Mouse (Mus musculus) heart, embryonic 11.5 days (tissue): Measurements from ENCODE around the gene Ccs. TPM values are rescaled to one million over a fixed set of nuclear protein-coding genes. Genes with fewer than 3 reads are reported as not detected.

ENCODE experiments used
- ATAC-seq: fragments of 200-750 bp; cut with Nextera tagmentation; replicated peaks from 2 replicates; pipeline ENCODE4 v1.8.0; 2017; ENCODE audit warnings: moderate library complexity; ENCODE audit not compliant: insufficient number of reproducible peaks, low FRiP score, low TSS enrichment
- H3K27ac ChIP-seq: fragments of 300-500 bp; sonication (generic); 2 replicates; pipeline ENCODE4 v1.5.1; 2014; ENCODE audit warnings: mild to moderate bottlenecking, low read depth, low read length
- H3K27me3 ChIP-seq: fragments of 300-500 bp; sonication (generic); 2 replicates; pipeline ENCODE4 v1.6.1; 2014; ENCODE audit warnings: mild to moderate bottlenecking, low read length, mixed read lengths; ENCODE audit not compliant: control insufficient read depth, insufficient read depth
- H3K36me3 ChIP-seq: fragments of 300-500 bp; sonication (generic); 2 replicates; pipeline ENCODE4 v1.6.1; 2014; ENCODE audit warnings: mild to moderate bottlenecking, low read length, moderate library complexity, mixed read lengths; ENCODE audit not compliant: control insufficient read depth, insufficient read depth
- H3K4me1 ChIP-seq: fragments of 300-500 bp; sonication (generic); 2 replicates; pipeline ENCODE4 v1.6.1; 2014; ENCODE audit warnings: low read length; ENCODE audit not compliant: control insufficient read depth, insufficient read depth
- H3K4me2 ChIP-seq: fragments of 300-500 bp; sonication (generic); 2 replicates; pipeline ENCODE4 v1.6.1; 2014; ENCODE audit warnings: mild to moderate bottlenecking, moderate library complexity
- H3K4me3 ChIP-seq: fragments of 300-500 bp; sonication (generic); 2 replicates; pipeline ENCODE4 v1.5.1; 2014; ENCODE audit warnings: low read depth, low read length
- H3K9ac ChIP-seq: fragments of 300-500 bp; sonication (generic); 2 replicates; pipeline ENCODE4 v1.6.1; 2014; ENCODE audit warnings: mild to moderate bottlenecking, low read depth, low read length, moderate library complexity
- H3K9me3 ChIP-seq: fragments of 300-500 bp; sonication (generic); replicated peaks from 2 replicates; pipeline ENCODE4 v1.6.1; 2016; ENCODE audit warnings: low read length; ENCODE audit not compliant: control insufficient read depth
- WGBS: fragments of 180-500 bp; shearing (Covaris S2); extraction: QIAGEN DNeasy Blood & Tissue Kit; methylation state at CpG from one replicate; pipeline ENCODE4 v1.1.7; 2014; ENCODE audit not compliant: insufficient replicate concordance; 5-methylcytosine and 5-hydroxymethylcytosine counted together
- polyA plus RNA-seq: library from polyadenylated mRNA; unstranded; fragments of >200 nt; fragmentation: Nextera tagmentation; extraction: Ambion mirVana; gene quantifications from 2 replicates; pipeline ENCODE4 v1.2.1, GENCODE M21; 2014

Ccs gene
- polyA plus RNA-seq, 1 experiment from 2014 or later = 37.5 TPM

GRCm38 (mm10) chr19:4786313-4786712, 52.8 kb downstream of the Ccs start:
- ATAC-seq = no peak
- Histone ChIP-seq H3K9me3 (no peaks in the 10 kb centered on the region), H3K9ac (no peak overlapping the region), H3K4me2 (no peak overlapping the region), H3K36me3 (peaks cover 35% of the 10 kb centered on the region), H3K27ac (no peak overlapping the region), H3K27me3 (no peaks in the 10 kb centered on the region), H3K4me1 (peaks cover 6% of the 10 kb centered on the region; the same call in 1 of the 2 replicates), H3K4me3 (no peak overlapping the region)
- WGBS = 93% methylated on average over 2 of the region's 2 CpGs

DNA sequence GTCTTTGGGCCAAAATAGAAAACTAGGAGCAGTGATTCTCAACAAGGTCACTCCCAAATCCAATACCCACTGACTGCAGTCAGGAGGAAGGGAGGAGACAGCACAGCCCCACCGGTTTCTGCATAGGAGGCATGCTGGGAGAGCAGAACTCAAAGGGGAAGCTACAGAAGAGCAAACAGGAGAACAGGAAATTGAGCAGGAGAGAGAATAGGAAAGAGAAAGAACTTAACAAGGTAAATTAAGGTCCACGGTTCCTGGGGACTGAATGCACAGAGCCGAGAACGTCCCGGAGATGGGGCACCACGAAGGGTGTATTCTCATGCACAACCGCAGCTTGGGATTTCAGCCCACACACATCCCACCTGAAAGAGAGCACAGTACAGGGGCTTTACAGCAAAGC, 53.9 kb downstream of the Ccs start:
- Histone ChIP-seq H3K9ac (no peak overlapping the region), H3K27me3 (no peaks in the 10 kb centered on the region), H3K36me3 (peaks cover 27% of the 10 kb centered on the region), H3K27ac (0 out of 2 replicates have a peak overlapping the region, but pooled peaks have one; percentile 29), H3K4me1 (peaks cover 6% of the 10 kb centered on the region; the same call in 1 of the 2 replicates), H3K9me3 (no peaks in the 10 kb centered on the region), H3K4me2 (no peak overlapping the region), H3K4me3 (no peak overlapping the region)
- WGBS = 91% methylated on average over 7 of the region's 7 CpGs
- no peak for ATAC-seq

DNA sequence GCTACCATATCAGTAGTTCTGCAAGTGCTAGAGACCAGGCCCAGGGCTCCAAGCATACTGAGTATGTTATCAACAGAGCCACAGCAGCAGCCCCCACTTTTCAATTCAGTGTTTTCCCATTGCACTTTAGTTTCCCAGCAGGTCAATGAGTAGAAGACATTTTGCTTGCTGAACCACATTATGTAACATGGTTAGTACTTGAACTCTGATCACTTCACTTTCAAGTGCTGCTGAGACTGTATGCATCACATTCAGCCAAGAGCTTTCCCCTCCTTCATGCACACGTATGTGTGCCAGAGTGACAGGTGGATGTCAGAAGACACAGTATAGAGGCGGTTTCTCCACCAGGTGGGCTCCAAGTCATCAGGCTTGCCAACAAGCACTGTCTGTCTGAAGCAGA, 56.2 kb downstream of the Ccs start:
- peaks cover 6% of the 10 kb centered on the region; the same call in 1 of the 2 replicates for H3K4me1 ChIP-seq
- H3K27me3 ChIP-seq = no peaks in the 10 kb centered on the region
- no peak overlapping the region for H3K4me2 ChIP-seq
- no peak overlapping the region for H3K4me3 ChIP-seq
- 89% methylated on average over 2 of the region's 2 CpGs for WGBS
- no peak overlapping the region for H3K27ac ChIP-seq
- no peaks in the 10 kb centered on the region for H3K9me3 ChIP-seq
- no peak for ATAC-seq
- H3K9ac ChIP-seq = no peak overlapping the region
- peaks cover 23% of the 10 kb centered on the region for H3K36me3 ChIP-seq

Other genes starting within 250 kb of the Ccs start
- gene Lrfn4, start 223.7 kb downstream of the Ccs start, polyA plus RNA-seq = 4.7 TPM in 2 replicates
- 39.0 and 39.9 TPM in 2 replicates for gene Rce1, start 213.7 kb downstream of the Ccs start, polyA plus RNA-seq
- gene Gm960, start 140.7 kb downstream of the Ccs start, polyA plus RNA-seq = 1.2 TPM in 2 replicates
- 0.42 and 0.49 TPM in 2 replicates for gene Sptbn2, start 128.2 kb downstream of the Ccs start, polyA plus RNA-seq
- gene Rbm4b, start 82.8 kb downstream of the Ccs start, polyA plus RNA-seq = 37.0 and 43.4 TPM in 2 replicates
- gene Rbm4, start 45.4 kb downstream of the Ccs start, polyA plus RNA-seq = 54.0 and 58.0 TPM in 2 replicates
- 19.8 and 24.0 TPM in 2 replicates for gene Gm21992, start 27.7 kb downstream of the Ccs start, polyA plus RNA-seq
- gene Rbm14, start 27.7 kb downstream of the Ccs start, polyA plus RNA-seq = 58.0 and 67.5 TPM in 2 replicates
- gene Ccdc87, start within 50 bp of the Ccs start, polyA plus RNA-seq = not detected in 2 replicates
- 23.3 and 30.2 TPM in 2 replicates for gene Ctsf, start 15.8 kb upstream of the Ccs start, polyA plus RNA-seq
- gene Actn3, start 38.6 kb upstream of the Ccs start, polyA plus RNA-seq = 4.5 and 5.2 TPM in 2 replicates
- 7.1 and 8.9 TPM in 2 replicates for gene Zdhhc24, start 39.3 kb upstream of the Ccs start, polyA plus RNA-seq
- gene Bbs1, start 67.3 kb upstream of the Ccs start, polyA plus RNA-seq = 1.9 and 2.9 TPM in 2 replicates
- 87.8 and 110 TPM in 2 replicates for gene Dpp3, start 89.0 kb upstream of the Ccs start, polyA plus RNA-seq
- gene Peli3, start 103.8 kb upstream of the Ccs start, polyA plus RNA-seq = 0.86 and 1.1 TPM in 2 replicates
- gene Mrpl11, start 122.8 kb upstream of the Ccs start, polyA plus RNA-seq = 117 and 129 TPM in 2 replicates
- 0.11 and 0.13 TPM in 2 replicates for gene Npas4, start 151.0 kb upstream of the Ccs start, polyA plus RNA-seq
- 8.2 and 10.3 TPM in 2 replicates for gene Slc29a2, start 184.5 kb upstream of the Ccs start, polyA plus RNA-seq
- gene B4gat1, start 199.5 kb upstream of the Ccs start, polyA plus RNA-seq = 37.4 and 46.9 TPM in 2 replicates
- 0.93 and 2.0 TPM in 2 replicates for gene AC124502.3, start 199.6 kb upstream of the Ccs start, polyA plus RNA-seq
- gene Brms1, start 202.0 kb upstream of the Ccs start, polyA plus RNA-seq = 35.3 and 36.4 TPM in 2 replicates
- gene Rin1, start 211.1 kb upstream of the Ccs start, polyA plus RNA-seq = 3.0 and 4.3 TPM in 2 replicates
- gene Cd248, start 228.7 kb upstream of the Ccs start, polyA plus RNA-seq = 24.2 and 27.3 TPM in 2 replicates
- gene Tmem151a, start 246.2 kb upstream of the Ccs start, polyA plus RNA-seq = 4.6 and 4.7 TPM in 2 replicates
- gene Yif1a, start 249.2 kb upstream of the Ccs start, polyA plus RNA-seq = 102 and 103 TPM in 2 replicates